Mouse (Mus musculus) erythroblast, adult 5-6 weeks (primary cell): Measurements from ENCODE around the gene Slc25a38. TPM values are rescaled to one million over a fixed set of nuclear protein-coding genes. Genes with fewer than 3 reads are reported as not detected.
"Not testable (repeated sequence)": the region's sequence is repeated elsewhere in the genome, so short reads cannot be mapped to it uniquely, and the experiment has no call there.

Source experiments
- ATAC-seq: replicated peaks from 2 replicates; pipeline ENCODE4 v1.8.0; 2016; ENCODE audit warnings: moderate number of reproducible peaks, mild to moderate bottlenecking, moderate TSS enrichment, inconsistent platforms; ENCODE audit not compliant: poor library complexity, low FRiP score, severe bottlenecking
- total RNA-seq, 2 experiments: library from RNA; stranded (forward) in 1 of 2; stranded (reverse) in 1 of 2; fragments of 150-400 nt in 1 of 2; fragments of 200-764, 138-1000 nt in 1 of 2; gene quantifications; 2 replicates each; pipeline versions ENCODE4 v1.2.3 to v1.2.4; 2015 to 2017; ENCODE audit warnings: low replicate concordance in 2 of 2

Gene Slc25a38
- total RNA-seq, 2 experiments from 2014 or later, result 79.7 to 230 TPM

DNA sequence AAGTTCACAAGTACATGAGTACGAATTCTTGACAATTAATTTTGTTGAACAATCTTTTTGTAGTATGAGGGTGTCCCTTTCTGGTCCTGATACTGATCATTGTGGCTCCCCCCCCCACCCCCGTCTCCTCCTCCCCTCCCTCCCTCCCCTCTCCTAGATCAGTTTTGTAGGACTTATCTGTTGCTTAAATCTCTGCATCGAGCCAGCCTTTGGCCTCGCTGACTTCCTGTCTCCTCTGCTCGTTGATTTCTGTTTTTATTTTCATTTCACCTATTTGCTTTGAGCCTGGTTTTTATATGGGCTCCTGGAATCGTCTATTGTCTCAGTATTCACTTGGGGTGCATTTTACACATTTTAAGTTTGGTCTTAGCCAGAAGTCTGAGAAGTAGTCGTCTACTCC is 14.3 kb upstream of the Slc25a38 start:
- no peak for ATAC-seq

DNA sequence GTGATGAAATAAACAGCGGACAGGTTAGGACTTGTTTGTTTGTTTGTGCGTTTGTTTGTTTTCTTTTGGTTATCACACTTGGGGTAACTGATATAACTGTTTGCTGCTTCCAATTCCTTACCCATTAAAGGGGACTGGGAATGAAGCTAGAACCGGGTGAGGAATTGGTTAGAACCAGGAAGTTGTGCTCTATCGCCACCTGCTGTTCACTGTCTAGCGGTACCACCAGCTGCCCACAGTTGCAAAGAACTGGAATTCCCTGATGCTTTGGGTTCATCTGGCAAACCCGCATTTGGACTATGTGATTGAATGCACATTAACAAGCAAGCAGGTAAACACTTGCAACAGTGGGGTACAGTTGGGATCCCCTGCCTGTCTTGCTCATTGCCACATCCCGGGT is 11.5 kb upstream of the Slc25a38 start:
- peak; percentile 79 for ATAC-seq

DNA sequence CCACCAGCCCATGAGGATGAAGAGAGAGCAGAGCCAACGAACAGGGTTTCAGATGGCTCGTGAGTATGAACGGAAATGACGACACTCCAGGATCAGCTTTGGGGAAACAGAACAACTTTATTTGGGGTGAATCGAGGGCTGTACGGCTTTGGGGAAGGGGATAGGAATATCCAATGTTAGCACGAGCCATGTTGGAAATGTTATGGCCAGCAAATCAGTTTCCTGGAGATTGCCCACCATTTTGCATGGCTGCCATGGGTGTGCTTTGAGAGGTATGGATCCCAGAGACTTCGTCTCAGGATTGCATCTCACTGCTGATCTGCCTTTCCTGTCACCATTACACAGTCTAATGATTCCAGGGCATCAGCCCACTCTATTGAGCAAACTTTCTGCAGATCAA is 10.9 kb upstream of the Slc25a38 start:
- no peak for ATAC-seq

DNA sequence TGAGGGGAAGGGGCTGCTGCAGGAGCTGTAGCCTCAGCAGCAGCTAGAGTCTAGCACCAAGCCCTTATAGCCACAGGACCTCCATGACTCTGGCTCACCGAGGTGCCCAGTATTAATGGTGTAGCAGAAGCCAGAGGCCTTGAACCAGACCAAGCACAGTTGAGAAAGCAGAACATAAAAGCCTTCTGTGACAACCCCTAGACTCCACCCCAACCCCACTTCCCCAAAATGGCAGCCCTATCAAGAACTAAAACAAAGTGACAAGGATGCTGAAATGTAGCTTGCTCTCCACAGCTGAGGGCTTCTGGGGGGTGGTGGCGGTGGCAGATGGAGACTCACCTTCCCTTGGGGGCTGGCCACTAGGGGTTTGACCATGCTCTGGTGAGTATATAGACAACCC is 9.0 kb upstream of the Slc25a38 start:
- no peak for ATAC-seq

DNA sequence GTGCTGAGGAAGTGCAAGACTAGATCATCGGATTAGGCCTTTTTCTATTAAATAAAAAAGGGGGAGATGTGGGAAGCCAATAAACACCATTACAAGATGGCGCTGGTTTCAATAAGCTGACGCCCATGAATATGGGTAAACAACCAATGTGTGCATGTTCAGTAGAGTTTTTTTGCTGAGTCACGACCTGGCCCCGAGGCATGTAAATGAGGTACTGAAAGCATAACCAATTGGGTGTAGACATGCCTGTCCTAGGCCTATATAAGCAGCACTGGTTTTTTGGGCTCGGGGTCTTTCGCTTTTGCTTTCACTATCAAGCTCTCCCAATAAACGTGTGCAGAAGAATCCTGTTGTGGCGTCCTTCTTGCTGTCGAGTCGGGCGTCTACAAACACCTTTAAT is 1.2 kb upstream of the Slc25a38 start:
- not testable (repeated sequence) for ATAC-seq

DNA sequence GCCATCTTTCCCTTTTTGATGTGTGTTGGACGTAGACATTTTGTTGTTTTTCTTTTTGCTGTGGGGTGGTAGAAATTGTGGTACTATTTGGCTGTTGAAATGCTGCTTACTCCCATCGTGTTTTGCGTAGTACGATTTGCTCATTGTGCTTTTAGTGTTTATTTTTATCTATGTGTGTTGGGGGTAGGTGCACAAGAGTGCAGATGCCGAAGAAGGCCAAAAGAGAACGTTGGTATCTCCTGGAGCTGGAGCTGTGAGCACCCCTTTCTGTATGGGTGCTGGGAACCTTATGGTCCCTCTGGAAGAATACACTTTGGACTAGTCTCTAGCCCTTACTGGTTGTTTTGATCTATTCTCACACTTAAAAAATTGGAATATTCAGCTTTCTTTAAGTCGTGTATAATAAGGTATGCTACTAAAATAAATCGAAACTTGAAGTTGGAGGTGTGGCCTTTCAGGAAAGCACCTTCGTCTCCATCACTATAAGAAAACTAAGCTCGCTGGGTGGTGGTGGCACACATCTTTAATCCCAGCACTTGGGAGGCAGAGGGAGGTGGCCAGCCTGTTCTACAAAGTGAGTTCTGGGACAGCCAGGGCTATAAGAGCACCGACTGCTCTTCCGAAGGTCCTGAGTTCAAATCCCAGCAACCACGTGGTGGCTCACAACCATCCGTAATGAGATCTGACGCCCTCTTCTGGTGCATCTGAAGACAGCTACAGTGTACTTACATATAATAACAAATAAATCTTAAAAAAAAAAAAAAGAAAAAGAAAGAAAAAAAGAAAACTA is 1.2 kb downstream of the Slc25a38 start:
- ATAC-seq, result no peak

DNA sequence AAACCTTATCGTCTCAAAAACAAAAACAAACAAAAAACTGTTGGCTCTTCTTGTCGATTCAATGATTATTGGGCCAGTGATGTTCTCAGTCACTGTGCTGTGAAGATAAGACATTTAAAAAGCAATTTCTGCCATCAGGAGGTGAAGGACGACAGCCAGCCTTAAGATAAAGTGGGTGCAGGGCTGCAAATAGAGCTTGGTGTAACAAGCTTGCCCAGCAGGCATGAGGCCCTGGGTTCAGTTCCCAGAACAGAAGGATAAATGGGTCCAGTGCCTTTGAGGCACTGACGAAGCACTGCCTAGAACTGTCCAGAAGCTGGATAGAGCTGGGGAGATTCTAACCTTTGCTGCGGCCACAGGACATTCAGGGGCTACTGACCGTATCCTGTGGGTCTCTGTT is 2.3 kb downstream of the Slc25a38 start:
- peak; percentile 23 for ATAC-seq

DNA sequence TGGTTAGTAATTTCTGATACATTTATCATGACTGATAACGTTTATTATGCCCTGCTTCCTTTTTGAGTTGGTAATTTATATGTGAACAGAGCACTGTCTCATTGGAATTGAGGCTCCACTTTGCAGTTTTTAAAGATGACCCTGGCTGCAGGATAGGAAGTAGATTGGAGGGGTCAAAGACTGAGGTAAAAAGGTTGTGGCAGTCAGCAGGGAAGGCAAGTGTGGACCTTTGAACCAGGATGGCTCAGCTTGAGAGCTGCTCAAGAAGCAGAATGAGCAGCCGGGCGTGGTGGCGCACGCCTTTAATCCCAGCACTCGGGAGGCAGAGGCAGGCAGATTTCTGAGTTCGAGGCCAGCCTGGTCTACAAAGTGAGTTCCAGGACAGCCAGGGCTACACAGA is 3.3 kb downstream of the Slc25a38 start:
- ATAC-seq, result no peak

DNA sequence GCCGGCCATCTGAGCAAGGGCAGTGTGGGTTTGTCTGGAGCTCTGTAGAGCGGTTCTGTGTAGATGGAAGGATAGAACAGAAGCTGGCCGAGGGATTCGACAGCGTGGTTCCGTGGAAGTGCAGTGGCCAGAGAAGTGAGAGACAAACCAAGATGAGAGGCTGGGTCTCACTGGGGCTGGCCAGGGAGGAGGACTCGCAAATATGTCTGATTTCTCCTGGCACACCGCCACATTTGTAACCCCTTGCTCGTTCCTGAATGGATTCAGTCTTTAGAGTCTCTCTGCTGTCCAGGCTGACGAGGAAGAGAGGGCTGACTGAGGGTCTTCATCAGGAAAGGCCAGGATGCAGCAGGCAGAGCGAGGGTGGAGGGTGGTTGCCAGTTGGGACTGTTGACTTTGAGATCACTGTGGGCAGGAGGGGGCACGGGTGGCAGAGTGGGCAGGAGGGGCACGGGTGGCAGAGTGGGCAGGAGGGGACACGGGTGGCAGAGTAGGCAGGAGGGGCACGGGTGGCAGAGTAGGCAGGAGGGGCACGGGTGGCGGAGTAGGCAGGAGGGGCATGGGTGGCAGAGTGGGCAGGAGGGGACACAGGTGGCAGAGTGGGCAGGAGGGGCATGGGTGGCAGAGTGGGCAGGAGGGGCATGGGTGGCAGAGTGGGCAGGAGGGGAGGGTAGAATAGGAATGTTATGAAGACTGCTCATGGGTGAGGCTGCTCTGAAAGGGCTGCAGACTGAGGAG is 4.0 kb downstream of the Slc25a38 start:
- no peak for ATAC-seq

DNA sequence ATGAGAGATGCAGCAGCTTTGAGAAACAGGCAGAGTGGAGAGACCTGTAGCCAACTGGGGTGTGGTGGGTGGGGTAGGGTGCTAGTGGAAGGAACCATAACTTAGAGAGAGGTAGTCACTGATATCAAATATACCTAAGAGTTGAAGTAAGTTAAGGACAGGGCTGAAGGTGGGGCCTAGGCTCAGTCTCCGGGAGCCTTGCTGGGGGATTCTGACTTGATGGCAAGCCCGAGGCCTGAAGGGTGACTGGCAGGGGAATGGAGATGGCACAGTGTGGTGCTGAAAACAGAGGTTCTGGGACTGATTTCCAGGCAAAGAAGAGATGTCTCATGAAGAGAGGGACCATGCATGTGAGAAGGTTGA is 4.6 kb downstream of the Slc25a38 start:
- ATAC-seq, result peak; percentile 49

DNA sequence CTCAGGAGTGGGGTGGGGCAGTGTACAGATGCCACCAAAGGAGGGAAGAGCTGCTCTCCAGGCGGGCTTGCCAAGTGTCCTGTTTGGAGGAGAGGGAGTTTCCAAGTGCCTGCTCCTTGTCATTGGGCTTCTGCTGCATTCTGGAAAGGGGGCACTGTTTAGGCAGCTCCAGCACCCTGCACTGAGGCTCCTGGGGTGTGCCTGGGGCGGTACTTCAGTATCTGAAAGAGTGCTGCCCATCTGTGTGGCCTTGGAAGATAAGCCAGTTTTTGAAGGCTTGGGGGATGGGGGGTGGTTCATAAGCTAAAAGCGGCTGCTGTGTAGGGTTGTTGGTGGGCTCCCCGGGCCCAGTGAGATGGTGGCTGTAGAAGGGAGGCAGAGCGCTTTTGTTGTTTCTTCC is 5.4 kb downstream of the Slc25a38 start:
- peak; percentile 67 for ATAC-seq

DNA sequence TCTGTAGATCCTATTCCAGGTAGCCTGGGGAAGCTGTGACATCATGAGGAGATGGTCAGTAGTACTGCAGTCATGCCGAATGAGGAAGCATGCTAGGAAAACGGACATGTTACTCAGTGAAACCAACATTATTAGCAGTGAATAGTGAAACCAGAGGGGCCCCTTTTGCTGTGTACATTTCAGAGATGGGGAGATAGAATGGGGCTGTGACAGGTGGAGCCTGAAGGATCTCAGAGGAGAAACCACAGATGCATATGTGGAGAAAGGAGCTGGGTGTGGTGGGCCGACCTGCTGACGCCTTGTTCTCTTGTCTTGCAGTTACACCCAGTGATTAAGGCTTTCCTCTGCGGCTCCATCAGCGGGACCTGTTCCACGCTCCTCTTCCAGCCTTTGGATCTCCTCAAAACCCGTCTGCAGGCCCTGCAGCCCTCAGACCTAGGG is 6.0 kb downstream of the Slc25a38 start:
- ATAC-seq, result peak; percentile 54

DNA sequence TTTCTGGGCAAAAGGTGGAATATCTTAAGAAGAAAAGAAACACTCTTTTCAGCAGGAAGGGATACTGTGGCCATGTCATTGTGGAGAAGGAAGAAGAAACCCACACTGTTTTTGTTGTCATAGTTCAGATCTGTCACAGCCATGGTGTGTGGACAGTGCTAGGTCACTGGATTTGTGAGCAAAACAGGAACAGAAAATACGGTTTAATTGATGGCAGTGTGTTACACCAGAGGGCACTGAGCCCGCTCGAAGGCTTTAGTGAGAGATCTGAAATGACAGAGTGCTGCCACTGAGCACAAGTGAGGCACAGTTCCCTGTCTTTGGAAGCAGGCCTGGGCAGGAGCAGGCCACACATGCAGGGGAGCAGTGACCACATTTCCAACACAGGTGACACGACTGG is 8.0 kb downstream of the Slc25a38 start:
- ATAC-seq, result no peak

DNA sequence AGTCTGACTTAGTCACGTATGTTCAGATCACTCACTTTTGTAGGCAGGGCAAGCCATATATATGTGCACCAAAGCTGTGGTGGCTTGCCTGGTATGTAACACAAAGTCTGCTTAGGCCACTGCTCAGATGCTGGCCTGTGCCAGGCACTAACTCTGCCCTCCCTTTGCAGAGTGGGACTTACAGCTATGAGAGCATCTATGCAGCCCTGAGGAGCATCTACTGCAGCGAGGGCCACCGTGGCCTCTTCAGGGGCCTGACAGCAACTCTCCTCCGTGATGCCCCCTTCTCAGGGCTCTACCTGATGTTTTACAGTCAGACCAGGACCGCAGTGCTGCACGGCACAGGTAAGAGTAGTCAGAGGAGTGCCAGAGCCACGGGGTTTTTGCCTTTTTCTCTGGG is 10.3 kb downstream of the Slc25a38 start:
- no peak for ATAC-seq

DNA sequence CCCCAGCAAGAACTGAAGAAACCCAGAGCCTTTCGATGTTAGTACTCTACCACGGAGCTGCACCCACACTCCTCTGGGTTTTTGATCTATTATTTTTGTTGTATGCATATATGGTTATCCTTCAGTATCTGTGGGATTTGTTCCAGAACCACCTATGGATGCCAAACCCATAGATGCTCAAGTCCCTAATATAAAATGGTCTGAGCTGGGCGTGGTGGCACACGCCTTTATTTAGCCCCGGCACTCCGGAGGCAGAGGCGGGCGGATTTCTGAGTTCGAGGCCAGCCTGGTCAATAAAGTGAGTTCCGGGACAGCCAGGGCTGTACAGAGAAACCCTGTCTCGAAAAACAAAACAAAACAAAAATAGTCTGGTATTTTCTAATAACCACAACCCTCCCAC is 16.7 kb downstream of the Slc25a38 start:
- no peak for ATAC-seq

DNA sequence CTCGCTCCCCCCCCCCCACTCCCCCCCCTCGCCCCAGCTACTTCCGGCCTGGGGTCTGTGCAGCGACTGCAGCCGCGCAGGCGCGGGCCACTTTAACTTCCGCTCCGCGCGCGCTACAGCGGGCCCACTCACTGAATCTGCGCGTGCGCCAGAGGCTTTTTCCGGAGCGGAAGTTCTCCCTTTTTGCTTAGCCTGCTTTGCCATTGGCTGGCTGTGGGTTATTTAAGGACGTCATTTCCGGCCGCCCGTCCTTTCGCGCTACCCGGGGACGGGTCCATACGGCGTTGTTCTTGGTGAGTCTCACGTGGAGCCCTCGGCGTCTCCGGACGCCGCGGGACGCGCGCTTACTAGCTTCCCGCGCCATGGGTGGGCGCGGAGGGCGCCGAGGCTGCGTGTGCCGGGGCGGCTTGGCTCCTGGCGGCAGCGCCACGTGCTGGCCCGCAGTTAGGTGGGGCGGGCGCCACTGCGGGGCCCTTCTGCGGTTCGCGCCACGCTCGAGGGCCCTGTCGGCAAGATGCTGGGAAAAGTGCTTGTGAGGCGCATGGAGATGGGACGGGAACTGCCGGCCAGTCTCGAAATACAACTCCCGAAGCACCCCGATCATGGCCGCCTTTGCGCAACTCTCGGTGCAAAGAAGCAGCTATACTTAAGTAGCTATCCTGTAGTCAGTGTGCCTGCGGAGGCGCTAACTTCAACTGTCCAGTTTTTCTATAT is 17.5 kb downstream of the Slc25a38 start, which contains the start of gene Rpsa:
TSS of gene Rpsa (plus strand) at position 152 of the 714 bp plus-strand sequence.
- peak; percentile 98 for ATAC-seq

DNA sequence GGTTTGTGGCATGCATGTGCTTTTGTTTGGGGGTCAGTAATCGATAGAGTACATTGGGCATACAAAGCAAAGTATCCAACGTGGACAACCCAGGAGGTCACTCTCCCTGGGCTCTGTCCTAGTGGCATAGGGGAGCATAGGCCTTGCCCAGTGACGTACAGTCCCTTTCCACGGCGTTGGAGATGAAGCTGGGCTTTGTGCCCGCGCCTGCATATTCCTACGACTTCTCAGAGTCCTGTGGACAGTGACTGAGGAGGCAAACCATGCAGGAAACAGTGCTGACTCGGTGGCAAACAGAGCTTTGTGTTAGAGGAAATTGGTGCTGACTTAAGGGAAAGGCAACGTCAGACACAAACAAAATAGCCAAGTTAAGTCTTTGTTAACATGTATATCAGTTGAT is 19.1 kb downstream of the Slc25a38 start:
- ATAC-seq, result no peak

DNA sequence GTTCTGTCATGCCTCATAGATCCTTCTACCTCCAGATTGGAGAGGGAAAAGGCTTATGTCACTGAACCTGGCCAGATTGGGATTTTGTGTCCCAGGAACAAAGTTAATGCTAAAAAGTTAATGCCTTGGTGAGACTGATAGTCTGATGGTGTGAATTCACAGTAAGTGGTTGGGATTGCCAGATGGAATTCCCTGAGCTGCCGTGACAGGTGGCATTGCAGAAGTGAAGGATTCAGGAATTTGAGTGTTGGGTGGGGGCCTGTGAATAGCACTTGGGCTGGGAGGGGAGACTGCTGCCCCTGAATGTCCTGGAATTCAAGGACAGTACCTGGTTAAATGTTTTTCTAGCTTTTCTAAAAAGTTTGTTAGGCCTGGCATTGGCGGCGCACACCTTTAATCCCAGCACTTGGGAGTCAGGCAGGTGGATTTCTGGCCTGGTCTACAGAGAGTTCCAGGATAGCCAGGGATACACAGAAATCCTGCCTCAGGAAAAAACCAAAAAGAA is 21.7 kb downstream of the Slc25a38 start:
- no peak for ATAC-seq

DNA sequence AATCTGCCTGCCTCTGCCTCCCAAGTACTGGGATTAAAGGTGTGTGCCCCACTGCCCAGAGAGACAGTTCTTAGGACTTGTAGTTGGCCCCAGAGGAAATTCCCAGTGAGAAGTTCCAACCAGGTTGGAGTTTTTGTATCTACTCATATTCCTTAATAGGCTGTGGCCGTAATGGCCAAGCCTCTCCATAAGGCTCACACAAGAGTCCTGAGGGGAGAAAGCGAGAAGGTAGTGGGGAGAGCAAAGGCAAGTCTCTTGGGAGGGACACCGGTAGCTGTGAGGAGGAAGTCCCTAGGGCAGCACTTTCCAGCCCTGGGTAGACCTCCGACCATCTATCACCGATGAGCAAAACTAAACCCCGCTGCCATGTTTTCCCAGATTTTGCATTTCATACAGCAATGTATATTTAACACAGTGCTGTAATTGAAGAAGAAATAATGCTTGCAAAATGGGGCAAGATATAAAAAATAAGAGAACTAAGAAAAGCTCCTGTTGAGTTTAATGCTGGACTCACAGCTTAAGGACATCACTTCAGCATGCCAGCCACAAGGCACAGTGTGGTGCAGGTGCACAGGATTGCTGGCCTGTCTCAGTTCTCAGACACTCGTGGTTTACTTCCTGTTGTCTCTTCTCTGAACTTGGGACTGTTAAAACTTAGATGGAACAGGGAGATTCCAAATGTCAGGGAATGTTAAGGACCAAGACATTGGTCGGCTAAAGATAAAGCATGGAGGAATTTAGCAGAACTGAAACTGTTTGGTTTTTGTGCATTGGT is 23.0 kb downstream of the Slc25a38 start:
- ATAC-seq, result no peak
